Mouse (Mus musculus) cerebellum, adult (tissue): Measurements from ENCODE around the gene Gm49325.
"Not testable (repeated sequence)": the region's sequence is repeated elsewhere in the genome, so short reads cannot be mapped to it uniquely, and the experiment has no call there.

ENCODE experiments used
- ATAC-seq: cut with Nextera tagmentation; 2 replicates; pipeline ENCODE4 v1.9.2; 2017; ENCODE audit warnings: mild to moderate bottlenecking, moderate library complexity, mixed read lengths; ENCODE audit not compliant: insufficient number of reproducible peaks, low FRiP score, low TSS enrichment

The Gm49325 gene

DNA sequence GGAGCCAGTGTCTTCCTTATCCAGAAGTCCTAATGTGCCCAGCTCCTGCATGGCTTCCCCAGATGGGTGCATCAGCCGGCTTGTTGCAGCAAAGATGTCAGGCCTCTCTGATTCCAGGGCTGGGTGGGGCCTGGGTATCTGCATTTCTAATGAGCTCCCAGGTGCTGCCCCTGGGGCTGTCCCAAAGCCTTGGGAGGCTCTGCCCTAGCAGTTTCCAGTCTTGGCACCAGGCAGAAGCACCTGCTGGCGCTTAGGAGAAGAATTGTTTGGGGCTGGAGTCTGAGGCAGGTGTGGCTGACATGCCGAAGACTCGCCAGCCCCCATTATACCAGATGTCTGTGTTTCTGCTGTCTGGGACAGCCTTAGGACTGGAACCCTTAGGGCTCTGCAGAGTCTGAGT lies 64.7 kb downstream of the Gm49325 start:
- no peak for ATAC-seq

DNA sequence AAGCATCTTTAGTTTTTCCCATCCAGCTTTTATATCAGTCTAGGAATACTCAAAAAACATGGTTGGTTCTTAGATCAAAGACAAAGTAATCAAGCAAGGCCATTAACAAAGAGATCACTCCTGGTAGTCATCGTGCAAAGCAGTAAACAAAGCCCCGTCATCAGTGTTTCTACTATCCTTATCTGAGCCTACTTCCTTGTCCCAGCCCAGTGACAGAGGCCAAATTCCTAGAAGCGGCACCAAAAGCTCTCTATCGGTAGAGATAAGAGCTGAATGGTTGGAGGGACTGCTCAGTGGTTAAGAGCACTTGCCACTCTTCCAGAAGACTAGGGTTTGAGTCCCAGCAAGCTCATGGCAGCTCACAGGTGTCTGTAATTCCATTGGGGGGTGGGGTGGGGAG lies 65.5 kb downstream of the Gm49325 start:
- ATAC-seq = no peak

- ATAC-seq = no peak
Observed at GRCm38 (mm10) chr10:77673765-77674164, 67.8 kb downstream of the Gm49325 start.

- no peak for ATAC-seq
Observed at GRCm38 (mm10) chr10:77677562-77677961, 71.6 kb downstream of the Gm49325 start.

- no peak for ATAC-seq
Observed at GRCm38 (mm10) chr10:77682994-77683393, 77.0 kb downstream of the Gm49325 start.

DNA sequence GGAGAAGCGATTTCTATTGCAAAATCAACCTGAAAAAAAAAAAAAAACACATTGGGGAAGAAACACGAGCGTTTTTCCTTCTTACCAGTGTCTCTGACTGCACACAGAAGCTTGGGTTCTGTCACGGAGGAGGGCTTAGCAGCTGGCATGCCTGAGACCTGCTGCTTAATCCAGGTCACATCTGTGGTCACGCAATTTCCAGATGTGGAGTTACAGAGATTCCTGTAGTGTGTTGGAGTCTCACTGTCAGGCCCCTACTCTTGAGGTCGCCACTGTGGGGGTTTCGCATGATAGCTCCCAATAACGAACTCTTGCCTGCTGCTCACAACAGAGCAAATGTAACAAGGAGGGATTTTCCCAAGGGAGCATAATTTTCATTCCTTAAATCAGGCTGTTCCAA lies 78.2 kb downstream of the Gm49325 start:
- ATAC-seq = no peak

DNA sequence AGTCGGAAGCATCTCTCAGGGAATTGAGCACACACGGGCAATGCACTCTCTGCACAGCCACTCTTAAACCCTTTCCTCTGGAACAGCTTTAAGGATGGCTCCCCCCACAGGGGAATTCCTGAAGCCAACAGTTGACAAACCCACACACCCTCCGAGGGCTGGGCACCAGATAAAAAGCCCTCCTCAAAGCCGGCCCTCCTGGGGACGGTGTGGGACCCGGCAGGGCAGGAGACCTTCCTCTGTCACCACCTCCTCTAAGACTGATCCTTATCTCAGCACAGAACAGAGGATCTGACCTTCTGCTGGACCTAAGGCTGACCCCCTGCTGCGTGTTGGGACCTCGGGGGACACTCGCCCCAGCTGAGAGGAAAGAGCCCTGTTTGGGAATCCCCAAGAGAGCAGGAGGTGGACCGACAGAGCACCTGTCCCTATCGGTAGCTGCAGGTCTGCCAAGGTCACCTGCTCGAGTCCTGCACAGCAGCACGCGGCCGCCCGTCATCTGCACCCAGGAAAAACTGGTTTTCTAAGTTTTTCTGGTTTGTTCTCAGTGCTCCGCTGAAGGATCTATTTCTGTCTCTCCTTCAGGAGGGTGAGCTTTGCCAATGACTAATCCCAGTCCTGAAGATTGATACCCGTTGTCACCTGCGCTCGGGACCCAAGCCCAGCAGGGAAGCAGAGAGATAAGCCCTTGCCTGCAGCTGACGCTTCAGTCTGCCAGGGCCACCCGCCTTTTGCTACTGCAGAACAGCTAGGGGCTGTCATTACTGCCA lies 80.1 kb downstream of the Gm49325 start, which contains the start of gene Tspear:
Tspear (plus strand) TSS at position 675 of the 770 bp plus-strand sequence.
- no peak for ATAC-seq

GRCm38 (mm10) chr10:77687021-77687420 lies 81.0 kb downstream of the Gm49325 start:
- no peak for ATAC-seq

- ATAC-seq = not testable (repeated sequence)
Observed at GRCm38 (mm10) chr10:77690356-77690807, 84.4 kb downstream of the Gm49325 start, which contains the start of gene Gm19402. Gm19402 (minus strand) TSS chr10:77690757.
